ENCODE assay signal across 9 mouse cellular contexts in the genomic region with DNA sequence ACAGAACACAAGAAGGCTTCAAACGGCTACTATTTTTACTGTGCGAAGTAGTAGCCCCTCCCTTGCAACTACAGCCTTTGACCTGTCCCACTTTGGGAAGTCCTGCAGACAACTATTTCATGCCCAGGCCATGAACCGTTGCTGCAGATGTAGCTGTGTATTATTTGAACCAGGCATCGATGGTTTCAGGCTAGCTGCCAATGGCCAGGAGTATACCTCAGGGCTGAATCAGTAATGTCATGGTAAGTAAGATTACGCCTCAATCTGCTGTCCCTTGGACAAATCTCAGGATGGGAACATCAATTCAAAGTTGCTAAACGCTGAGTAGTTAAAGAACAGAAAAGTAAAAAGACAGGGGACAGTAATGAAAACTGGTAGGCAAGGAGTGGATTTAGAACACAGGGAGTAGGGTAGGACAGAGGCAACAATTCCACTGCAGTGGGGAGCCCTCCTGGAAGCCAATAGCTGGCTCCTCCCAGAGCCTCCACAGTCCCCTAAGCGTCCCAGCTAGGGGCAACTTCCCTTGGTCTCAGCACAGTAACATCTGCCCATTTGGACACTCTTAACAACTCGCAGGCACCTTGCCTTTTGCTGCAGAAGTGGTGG. TPM values are rescaled to one million over a fixed set of nuclear protein-coding genes. Genes with fewer than 3 reads are reported as not detected.
A peak's percentile ranks its signal among the peaks of the same experiment; 100 is the strongest.
DNase-seq lines count a peak whose midpoint lies in the region; ATAC-seq and TF ChIP-seq lines count a peak whose summit lies in the region.
"Had no signal": no experiment of that assay in that cellular context is flagged by ENCODE, and none has a peak within 500 bp of the region (broad histone marks: within the 10 kb centered on the region; RNA-seq: fewer than 3 reads in every experiment).

No protein-coding gene starts in this region.

- H3K4me3 ChIP-seq in kidney, embryonic 15.5 days (replicated peaks), result peak overlapping the region; percentile 36
- H3K4me3 ChIP-seq in kidney, adult 2 months (ENCODE audit: insufficient read depth, low read depth, low read length), result no peak overlapping the region
- peak overlapping the region; percentile 42 for H3K4me3 ChIP-seq in hindbrain, embryonic 11.5 days (ENCODE audit: low read depth, low read length)
- H3K4me3 ChIP-seq in midbrain, embryonic 14.5 days (replicated peaks; ENCODE audit: low read depth, low read length), result peak overlapping the region; percentile 54

- peaks cover 23% of the 10 kb centered on the region for H3K4me1 ChIP-seq in kidney, embryonic 15.5 days
- no peaks in the 10 kb centered on the region for H3K4me1 ChIP-seq in kidney, adult 2 months (ENCODE audit: control insufficient read depth, insufficient read depth, low read length)
- H3K4me1 ChIP-seq in hindbrain, embryonic 11.5 days (replicated peaks; ENCODE audit: control insufficient read depth, insufficient read depth, low read length), result no peaks in the 10 kb centered on the region
- H3K4me1 ChIP-seq in midbrain, embryonic 14.5 days (ENCODE audit: control insufficient read depth, insufficient read depth, low read length), result peaks cover 16% of the 10 kb centered on the region

- H3K9me3 ChIP-seq in kidney, embryonic 15.5 days (replicated peaks), result no peaks in the 10 kb centered on the region
- no peaks in the 10 kb centered on the region for H3K9me3 ChIP-seq in hindbrain, embryonic 11.5 days (ENCODE audit: control insufficient read depth, low read length)
- H3K9me3 ChIP-seq in midbrain, embryonic 14.5 days (ENCODE audit: control insufficient read depth, low read length), result no peaks in the 10 kb centered on the region

- WGBS in kidney, embryonic 15.5 days, result 27% methylated on average over 8 of the region's 8 CpGs
- WGBS in kidney, adult 2 months, result 30% methylated on average over 8 of the region's 8 CpGs
- WGBS in hindbrain, embryonic 11.5 days, result 26% methylated on average over 8 of the region's 8 CpGs
- WGBS in midbrain, embryonic 14.5 days, result 12% methylated on average over 8 of the region's 8 CpGs

- H3K9ac ChIP-seq in kidney, embryonic 15.5 days, result no peak overlapping the region
- 0 out of 2 replicates have a peak overlapping the region, but pooled peaks have one; percentile 43 for H3K9ac ChIP-seq in hindbrain, embryonic 11.5 days (ENCODE audit: low read depth, low read length)
- peak overlapping the region; percentile 49 for H3K9ac ChIP-seq in midbrain, embryonic 14.5 days (replicated peaks; ENCODE audit: low read length)

- H3K4me2 ChIP-seq in kidney, embryonic 15.5 days, result peak overlapping the region; percentile 64
- peak overlapping the region; percentile 61 for H3K4me2 ChIP-seq in hindbrain, embryonic 11.5 days (replicated peaks; ENCODE audit: low read depth, low read length)
- H3K4me2 ChIP-seq in midbrain, embryonic 14.5 days (ENCODE audit: low read length), result peak overlapping the region; percentile 91

- intact Hi-C loops in gastrocnemius, postnatal 14 days (cut with DNase I; ENCODE audit: low total_unique reads), result no loop called here

- TF ChIP-seq CTCF in kidney, adult 2 months (conservative IDR thresholded peaks at IDR 0.05; ENCODE audit: insufficient read depth, insufficient read length, low read depth, low read length), result no peak

- DNase-seq in kidney, adult 2 months, result no peak
- peak; percentile 71 for DNase-seq in cerebellum, adult 9-10 months
- DNase-seq in hindbrain, embryonic 11.5 days (ENCODE audit: low spot score), result no peak
- DNase-seq in midbrain, embryonic 14.5 days, result no peak
- no peak for DNase-seq in thymus, postnatal 10 days (ENCODE audit: low spot score in 2 of 2)
- no peak for DNase-seq in spleen, postnatal 4 days (ENCODE audit: low spot score in 2 of 2)
- DNase-seq in gastrocnemius, postnatal 14 days, result no peak

- peaks cover 37% of the 10 kb centered on the region for H3K27me3 ChIP-seq in kidney, embryonic 15.5 days
- no peaks in the 10 kb centered on the region; the same call in 1 of the 2 replicates for H3K27me3 ChIP-seq in kidney, adult 2 months (replicated peaks; ENCODE audit: control insufficient read depth, insufficient read depth, low read length)
- no peaks in the 10 kb centered on the region for H3K27me3 ChIP-seq in hindbrain, embryonic 11.5 days (ENCODE audit: control insufficient read depth, insufficient read depth, low read length)
- no peaks in the 10 kb centered on the region; the same call in 1 of the 2 replicates for H3K27me3 ChIP-seq in midbrain, embryonic 14.5 days (ENCODE audit: control insufficient read depth, insufficient read depth, low read length)

- no peaks in the 10 kb centered on the region for H3K36me3 ChIP-seq in kidney, embryonic 15.5 days
- H3K36me3 ChIP-seq in kidney, adult 2 months (ENCODE audit: control insufficient read depth, insufficient read depth, low read length), result no peaks in the 10 kb centered on the region
- no peaks in the 10 kb centered on the region for H3K36me3 ChIP-seq in hindbrain, embryonic 11.5 days (ENCODE audit: control insufficient read depth, insufficient read depth, low read length)
- no peaks in the 10 kb centered on the region for H3K36me3 ChIP-seq in midbrain, embryonic 14.5 days (ENCODE audit: control insufficient read depth, insufficient read depth, low read length)
- H3K36me3 ChIP-seq: G1E had no signal

- ATAC-seq in kidney, embryonic 15.5 days (replicated peaks; ENCODE audit: low FRiP score), result peak; percentile 52; the same call in 1 of the 2 replicates
- ATAC-seq in hindbrain, embryonic 11.5 days (ENCODE audit: low FRiP score), result no peak; the same call in 1 of the 2 replicates
- no peak for ATAC-seq in midbrain, embryonic 14.5 days (ENCODE audit: low FRiP score, low TSS enrichment)

- no peak for TF ChIP-seq POLR2A in kidney, adult 2 months (IDR thresholded peaks at IDR 0.05; ENCODE audit: low read depth, low read length)

- H3K27ac ChIP-seq in kidney, embryonic 15.5 days, result no peak overlapping the region
- H3K27ac ChIP-seq in kidney, adult 2 months (ENCODE audit: insufficient read depth, low read depth, low read length), result no peak overlapping the region
- no peak overlapping the region for H3K27ac ChIP-seq in hindbrain, embryonic 11.5 days (ENCODE audit: low read depth, low read length)
- no peak overlapping the region for H3K27ac ChIP-seq in midbrain, embryonic 14.5 days (replicated peaks; ENCODE audit: low read depth, low read length)

RNA-seq across cellular contexts. Expression of a gene that starts 2.3 kb away (rescaled TPM):
- polyA plus RNA-seq in kidney, embryonic 15.5 days (2015; fragmentation: Nextera tagmentation; extraction: Ambion mirVana), result 0.22 and 0.35 TPM in 2 replicates
- 0.04 and 0.08 TPM in 2 replicates for polyA plus RNA-seq in kidney, adult 2 months (2012; rRNA removed)
- 5.6 and 8.3 TPM in 2 replicates for polyA plus RNA-seq in hindbrain, embryonic 11.5 days (2014; fragmentation: Nextera tagmentation; extraction: Ambion mirVana)
- polyA plus RNA-seq in midbrain, embryonic 14.5 days (2014; fragmentation: Nextera tagmentation; extraction: Ambion mirVana), result 21.0 and 28.5 TPM in 2 replicates
- total RNA-seq in gastrocnemius, postnatal 14 days (2021), result not detected
- polyA plus RNA-seq: G1E had no signal
